Mouse (Mus musculus): Measurements from ENCODE around the gene Ntf3.

- TF ChIP-seq GATA1 (IDR thresholded peaks at IDR 0.05; ENCODE audit: borderline replicate concordance, low read length) = no peak
- TF ChIP-seq FLI1 (IDR thresholded peaks at IDR 0.05; ENCODE audit: low read length) = no peak
Measured at GRCm38 (mm10) chr6:126118247-126118646, 48.5 kb downstream of the Ntf3 start.

Data from megakaryocyte, embryonic 14.5 days (primary cell).